In genomic region chr8:70505698-70506327, GRCm38 (mm10) we compare ENCODE assay signal across 8 mouse cellular contexts. TPM values are rescaled to one million over a fixed set of nuclear protein-coding genes. Genes with fewer than 3 reads are reported as not detected.
DNase-seq lines count a peak whose midpoint lies in the region; ATAC-seq lines count a peak whose summit lies in the region.

No protein-coding gene starts in this region.

- H3K4me3 ChIP-seq in limb, embryonic 11.5 days (ENCODE audit: low read depth, low read length): peak overlapping the region; percentile 45
- H3K4me3 ChIP-seq in neural tube, embryonic 14.5 days (ENCODE audit: low read depth, low read length): peak overlapping the region; percentile 55

- ATAC-seq in limb, embryonic 11.5 days (ENCODE audit: insufficient number of reproducible peaks, low FRiP score, low TSS enrichment, low read depth): peak; percentile 33
- peak; percentile 16 for ATAC-seq in neural tube, embryonic 14.5 days (ENCODE audit: low read depth)

- intact Hi-C loops in gastrocnemius, postnatal 14 days (cut with DNase I; ENCODE audit: low total_unique reads): no loop called here

- WGBS in limb, embryonic 11.5 days: 36% methylated on average over 32 of the region's 32 CpGs
- 37% methylated on average over 32 of the region's 32 CpGs for WGBS in neural tube, embryonic 14.5 days

- H3K9me3 ChIP-seq in limb, embryonic 11.5 days (ENCODE audit: control insufficient read depth, low read length): no peaks in the 10 kb centered on the region
- H3K9me3 ChIP-seq in neural tube, embryonic 14.5 days (ENCODE audit: control insufficient read depth, low read length): no peaks in the 10 kb centered on the region

- peak overlapping the region; percentile 64 for H3K9ac ChIP-seq in limb, embryonic 11.5 days (ENCODE audit: low read length)
- H3K9ac ChIP-seq in neural tube, embryonic 14.5 days (replicated peaks; ENCODE audit: low read depth, low read length): peak overlapping the region; percentile 74

- peak overlapping the region; percentile 84 for H3K4me2 ChIP-seq in limb, embryonic 11.5 days (ENCODE audit: low read depth, severe bottlenecking)
- H3K4me2 ChIP-seq in neural tube, embryonic 14.5 days (ENCODE audit: low read depth, low read length): peak overlapping the region; percentile 84

- peaks cover 12% of the 10 kb centered on the region; the same call in 1 of the 2 replicates for H3K36me3 ChIP-seq in limb, embryonic 11.5 days (ENCODE audit: control insufficient read depth, insufficient read depth, low read length)
- peaks cover 7% of the 10 kb centered on the region; the same call in 1 of the 2 replicates for H3K36me3 ChIP-seq in neural tube, embryonic 14.5 days (ENCODE audit: control insufficient read depth, insufficient read depth, low read length)

- H3K4me1 ChIP-seq in limb, embryonic 11.5 days (ENCODE audit: control insufficient read depth, insufficient read depth, low read length): peaks cover 53% of the 10 kb centered on the region
- H3K4me1 ChIP-seq in neural tube, embryonic 14.5 days (ENCODE audit: control insufficient read depth, insufficient read depth, low read length): peaks cover 25% of the 10 kb centered on the region

- DNase-seq in cerebellum, adult 9-11 months: peak; percentile 72
- DNase-seq in cerebellum, adult 11 months: no peak
- DNase-seq in thymus, postnatal 14 days: peak; percentile 34
- DNase-seq in thymus, postnatal 25 days: no peak
- DNase-seq in limb, embryonic 11.5 days (ENCODE audit: low spot score): no peak
- DNase-seq in layer of hippocampus, postnatal 10 days (ENCODE audit: low spot score in 2 of 2): no peak
- DNase-seq in gastrocnemius, postnatal 14 days: no peak

- peak overlapping the region; percentile 32; the same call in 1 of the 2 replicates for H3K27ac ChIP-seq in limb, embryonic 11.5 days (replicated peaks; ENCODE audit: low read depth, low read length)
- H3K27ac ChIP-seq in neural tube, embryonic 14.5 days (ENCODE audit: low read depth, low read length): peak overlapping the region; percentile 85; the same call in 1 of the 2 replicates

- 0 out of 2 replicates have a peak, but pooled peaks cover 2% of the 10 kb centered on the region for H3K27me3 ChIP-seq in limb, embryonic 11.5 days (ENCODE audit: control insufficient read depth, insufficient read depth, low read length)
- peaks cover 19% of the 10 kb centered on the region for H3K27me3 ChIP-seq in neural tube, embryonic 14.5 days (ENCODE audit: control insufficient read depth, insufficient read depth, low read length)

RNA-seq across cellular contexts. Expression of gene Rex1bd, which starts 0.7 kb away (rescaled TPM):
- 126 and 138 TPM in 2 replicates for polyA plus RNA-seq in limb, embryonic 11.5 days (2014; fragmentation: Nextera tagmentation; extraction: Ambion mirVana)
- polyA plus RNA-seq in neural tube, embryonic 14.5 days (2014; fragmentation: Nextera tagmentation; extraction: Ambion mirVana): 152 and 172 TPM in 2 replicates
- total RNA-seq in layer of hippocampus, postnatal 10 days (2021): 100 to 1,000 TPM in 1 of 2 experiments, 10 to 100 TPM in 1; 97.8 to 106 TPM
- total RNA-seq in gastrocnemius, postnatal 14 days (2021): 100 to 1,000 TPM; 118 to 122 TPM

RNA-seq across cellular contexts. Expression of gene Uba52, which starts 4.8 kb away (rescaled TPM):
- 926 and 927 TPM in 2 replicates for polyA plus RNA-seq in limb, embryonic 11.5 days (2014; fragmentation: Nextera tagmentation; extraction: Ambion mirVana)
- 734 and 750 TPM in 2 replicates for polyA plus RNA-seq in neural tube, embryonic 14.5 days (2014; fragmentation: Nextera tagmentation; extraction: Ambion mirVana)
- total RNA-seq in layer of hippocampus, postnatal 10 days (2021): 1,000 to 10,000 TPM in 1 of 2 experiments, 100 to 1,000 TPM in 1; 916 to 1,148 TPM
- total RNA-seq in gastrocnemius, postnatal 14 days (2021): 1,000 to 10,000 TPM; 1,030 to 1,066 TPM

RNA-seq across cellular contexts. Expression of gene Crlf1, which starts 12.9 kb away (rescaled TPM):
- 85.8 and 102 TPM in 2 replicates for polyA plus RNA-seq in limb, embryonic 11.5 days (2014; fragmentation: Nextera tagmentation; extraction: Ambion mirVana)
- 5.3 and 10.0 TPM in 2 replicates for polyA plus RNA-seq in neural tube, embryonic 14.5 days (2014; fragmentation: Nextera tagmentation; extraction: Ambion mirVana)
- 10 to 100 TPM; 21.3 to 22.0 TPM for total RNA-seq in layer of hippocampus, postnatal 10 days (2021)
- total RNA-seq in gastrocnemius, postnatal 14 days (2021): 1 to 10 TPM; 1.5 to 1.9 TPM

RNA-seq across cellular contexts. Expression of gene Tmem59l, which starts 18.7 kb away (rescaled TPM):
- 20.0 and 20.8 TPM in 2 replicates for polyA plus RNA-seq in limb, embryonic 11.5 days (2014; fragmentation: Nextera tagmentation; extraction: Ambion mirVana)
- 144 and 200 TPM in 2 replicates for polyA plus RNA-seq in neural tube, embryonic 14.5 days (2014; fragmentation: Nextera tagmentation; extraction: Ambion mirVana)
- 100 to 1,000 TPM; 174 to 175 TPM for total RNA-seq in layer of hippocampus, postnatal 10 days (2021)
- not detected for total RNA-seq in gastrocnemius, postnatal 14 days (2021)

RNA-seq across cellular contexts. Expression of gene Fkbp8, which starts 21.7 kb away (rescaled TPM):
- 221 and 233 TPM in 2 replicates for polyA plus RNA-seq in limb, embryonic 11.5 days (2014; fragmentation: Nextera tagmentation; extraction: Ambion mirVana)
- 303 and 336 TPM in 2 replicates for polyA plus RNA-seq in neural tube, embryonic 14.5 days (2014; fragmentation: Nextera tagmentation; extraction: Ambion mirVana)
- 100 to 1,000 TPM; 337 to 361 TPM for total RNA-seq in layer of hippocampus, postnatal 10 days (2021)
- total RNA-seq in gastrocnemius, postnatal 14 days (2021): 100 to 1,000 TPM; 116 to 117 TPM

Comparison
In these comparisons a context has a peak if more than half of its experiments do, and no peak if none do; other contexts are left out.
1. DNase-seq: peak in cerebellum, adult 9-11 months (single experiment) and thymus, postnatal 14 days (single experiment); none in cerebellum, adult 11 months (single experiment), thymus, postnatal 25 days (single experiment), limb, embryonic 11.5 days (single experiment), layer of hippocampus, postnatal 10 days (0 of 2) and gastrocnemius, postnatal 14 days (single experiment).
2. RNA of gene Crlf1, which starts 12.9 kb away (total RNA-seq): 21.3 to 22.0 TPM in layer of hippocampus, postnatal 10 days; 1.5 to 1.9 TPM in gastrocnemius, postnatal 14 days; every median in the first group is over 4 times any median in the second.